Mouse (Mus musculus): ENCODE measurements around the gene Pnliprp1.

The Pnliprp1 gene

GRCm38 (mm10) chr19:58728445-58729031, at the start of gene Pnliprp1:
Pnliprp1 (plus strand) TSS chr19:58728887.
- no peak for DNase-seq (ENCODE audit: low spot score in 2 of 2)

- no peak for DNase-seq (ENCODE audit: low spot score in 2 of 2)
These were observed 39.8 kb upstream of the Pnliprp1 start for GRCm38 (mm10) chr19:58688933-58689332.

- no peak for DNase-seq (ENCODE audit: low spot score in 2 of 2)
These were observed 33.4 kb upstream of the Pnliprp1 start for GRCm38 (mm10) chr19:58695314-58695713.

- no peak for DNase-seq (ENCODE audit: low spot score in 2 of 2)
These were observed 32.5 kb upstream of the Pnliprp1 start for GRCm38 (mm10) chr19:58696235-58696634.

- no peak for DNase-seq (ENCODE audit: low spot score in 2 of 2)
These were observed 24.1 kb upstream of the Pnliprp1 start for GRCm38 (mm10) chr19:58704556-58704955.

- no peak for DNase-seq (ENCODE audit: low spot score in 2 of 2)
These were observed 20.1 kb upstream of the Pnliprp1 start for GRCm38 (mm10) chr19:58708611-58709010.

- DNase-seq (ENCODE audit: low spot score in 2 of 2) = no peak
These were observed 10.8 kb upstream of the Pnliprp1 start for GRCm38 (mm10) chr19:58717925-58718324.

- DNase-seq (ENCODE audit: low spot score in 2 of 2) = no peak
These were observed 8.2 kb upstream of the Pnliprp1 start for GRCm38 (mm10) chr19:58720439-58720838.

GRCm38 (mm10) chr19:58726551-58726950, 2.1 kb upstream of the Pnliprp1 start:
- no peak for DNase-seq (ENCODE audit: low spot score in 2 of 2)

- DNase-seq (ENCODE audit: low spot score in 2 of 2) = no peak
These were observed 931 bp upstream of the Pnliprp1 start for GRCm38 (mm10) chr19:58727756-58728155.

GRCm38 (mm10) chr19:58733216-58733615, 4.5 kb downstream of the Pnliprp1 start:
- no peak for DNase-seq (ENCODE audit: low spot score in 2 of 2)

- no peak for DNase-seq (ENCODE audit: low spot score in 2 of 2)
These were observed 9.4 kb downstream of the Pnliprp1 start for GRCm38 (mm10) chr19:58738111-58738510.

GRCm38 (mm10) chr19:58741036-58741435, 12.3 kb downstream of the Pnliprp1 start:
- DNase-seq (ENCODE audit: low spot score in 2 of 2) = no peak

GRCm38 (mm10) chr19:58742711-58743110, 14.0 kb downstream of the Pnliprp1 start:
- no peak for DNase-seq (ENCODE audit: low spot score in 2 of 2)

- no peak for DNase-seq (ENCODE audit: low spot score in 2 of 2)
These were observed 15.0 kb downstream of the Pnliprp1 start for GRCm38 (mm10) chr19:58743736-58744135.

GRCm38 (mm10) chr19:58747498-58748000, 18.9 kb downstream of the Pnliprp1 start:
- no peak for DNase-seq (ENCODE audit: low spot score in 2 of 2)

GRCm38 (mm10) chr19:58750822-58751221, 22.1 kb downstream of the Pnliprp1 start:
- DNase-seq (ENCODE audit: low spot score in 2 of 2) = no peak

- DNase-seq (ENCODE audit: low spot score in 2 of 2) = no peak
These were observed 22.8 kb downstream of the Pnliprp1 start for GRCm38 (mm10) chr19:58751504-58751903.

- DNase-seq (ENCODE audit: low spot score in 2 of 2) = no peak
These were observed 30.2 kb downstream of the Pnliprp1 start for GRCm38 (mm10) chr19:58758871-58759270.

GRCm38 (mm10) chr19:58759423-58759822, 30.7 kb downstream of the Pnliprp1 start, which contains the start of gene Pnliprp2:
Pnliprp2 (plus strand) TSS chr19:58759719.
- peak; percentile 4 to 6 for DNase-seq (ENCODE audit: low spot score in 2 of 2)

- no peak for DNase-seq (ENCODE audit: low spot score in 2 of 2)
These were observed 33.6 kb downstream of the Pnliprp1 start for GRCm38 (mm10) chr19:58762316-58762715.

GRCm38 (mm10) chr19:58762848-58763541, 34.3 kb downstream of the Pnliprp1 start:
- DNase-seq (ENCODE audit: low spot score in 2 of 2) = peak; percentile 37 to 63

GRCm38 (mm10) chr19:58767329-58767728, 38.6 kb downstream of the Pnliprp1 start:
- no peak for DNase-seq (ENCODE audit: low spot score in 2 of 2)
